Mouse (Mus musculus) layer of hippocampus, adult 11-12 months (tissue): ENCODE measurements around the gene Nxnl1.
A peak's percentile ranks its signal among the peaks of the same experiment; 100 is the strongest.

ENCODE experiments used
- DNase-seq: peaks from one replicate; pipeline ENCODE4 v3.0.0; 2022; ENCODE audit warnings: low spot score

Nxnl1 gene

DNA sequence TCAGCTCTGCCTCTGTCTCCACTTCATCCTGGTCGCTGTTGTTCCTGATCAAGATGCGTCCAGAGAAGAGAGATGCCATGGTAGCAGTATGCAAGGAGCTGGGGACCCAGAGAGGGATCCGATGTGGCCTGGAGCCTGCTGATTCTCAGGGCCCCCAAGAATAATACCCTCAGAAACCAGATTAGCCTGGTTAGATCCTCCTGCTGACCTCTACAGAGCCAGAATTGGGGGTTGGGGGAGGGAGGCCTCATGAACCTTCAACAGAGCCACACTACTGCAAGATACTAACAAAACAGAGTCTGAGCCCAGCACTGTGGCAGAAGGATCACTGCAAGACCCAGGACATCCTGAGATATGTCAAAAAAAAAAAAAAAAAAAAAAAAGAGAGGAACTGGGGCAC is at the start of gene Nxnl1:
Nxnl1 (minus strand) TSS at position 101 of the 400 bp plus-strand sequence.
- no peak for DNase-seq

DNA sequence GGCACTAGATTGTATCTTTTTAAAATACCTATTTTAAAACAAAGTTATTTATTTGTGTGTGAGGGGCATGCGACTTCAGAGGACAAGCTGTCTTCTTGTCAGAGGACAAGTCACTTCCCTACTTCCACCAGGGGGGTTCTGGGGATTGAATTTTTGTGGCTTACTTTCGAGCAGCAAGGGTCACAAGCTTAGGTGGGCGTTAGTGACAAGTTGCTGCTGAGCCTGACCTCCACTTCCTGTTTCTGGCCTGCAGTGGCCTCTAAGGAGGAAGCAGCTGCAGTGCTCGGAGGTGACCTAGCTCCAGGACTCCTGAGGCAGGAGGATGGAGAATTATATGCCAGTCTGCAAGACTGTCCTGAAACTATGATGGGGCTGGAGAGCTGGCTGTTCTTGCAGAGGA is 47.0 kb upstream of the Nxnl1 start:
- no peak for DNase-seq

GRCm38 (mm10) chr8:71612141-71612540 is 45.7 kb upstream of the Nxnl1 start:
- DNase-seq: no peak

GRCm38 (mm10) chr8:71610822-71611651 is 44.6 kb upstream of the Nxnl1 start, which contains the start of gene Colgalt1:
Gene Colgalt1, plus strand, starts transcription at chr8:71610998.
- DNase-seq: peak; percentile 99

GRCm38 (mm10) chr8:71604021-71604420 is 37.6 kb upstream of the Nxnl1 start:
- no peak for DNase-seq

GRCm38 (mm10) chr8:71602666-71603334 is 36.4 kb upstream of the Nxnl1 start:
- no peak for DNase-seq

- DNase-seq: no peak
Observed at GRCm38 (mm10) chr8:71601939-71602665, 35.7 kb upstream of the Nxnl1 start.

- no peak for DNase-seq
Observed at GRCm38 (mm10) chr8:71598841-71599240, 32.4 kb upstream of the Nxnl1 start.

DNA sequence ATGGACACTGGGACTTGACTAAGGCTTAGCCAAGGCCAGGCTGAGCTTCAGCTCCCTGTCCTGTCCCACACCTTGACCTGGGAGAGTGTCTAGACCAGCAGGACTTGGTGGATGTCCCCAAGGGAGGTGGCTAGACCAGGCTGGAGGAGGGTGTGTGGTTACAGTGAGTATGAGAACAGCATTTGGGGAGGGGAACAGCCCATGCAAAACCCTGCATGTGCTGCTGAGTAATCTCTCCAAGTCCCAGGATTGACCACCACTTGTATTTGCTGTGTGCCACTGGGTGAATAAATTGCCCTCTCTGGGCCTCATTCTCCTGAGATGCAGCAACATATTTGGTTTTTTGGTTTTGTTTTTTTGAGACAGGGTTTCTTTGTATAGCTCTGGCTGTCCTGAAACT is 32.0 kb upstream of the Nxnl1 start:
- no peak for DNase-seq

DNA sequence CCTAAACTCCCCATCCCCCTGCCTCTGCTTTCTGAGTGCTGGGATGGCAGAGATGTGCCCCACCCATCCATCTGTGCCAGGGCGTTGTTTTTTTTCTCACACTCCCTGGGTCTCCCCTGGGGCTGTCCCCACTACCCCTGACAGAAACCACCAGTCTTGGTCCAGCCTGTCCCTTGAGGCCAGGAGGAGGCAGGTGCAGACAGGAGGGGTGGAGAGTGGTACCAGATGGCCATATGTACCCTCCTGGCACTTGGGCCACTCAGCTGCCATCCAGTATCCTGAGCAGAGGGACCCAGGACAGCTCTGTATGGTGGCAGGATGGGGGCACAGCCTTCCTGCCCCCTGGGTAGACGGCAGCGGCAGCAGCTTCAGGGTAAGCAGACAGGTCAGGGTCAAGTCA is 31.1 kb upstream of the Nxnl1 start, which contains the start of gene Fam129c:
Fam129c (plus strand) TSS at position 198 of the 400 bp plus-strand sequence.
- DNase-seq: no peak

GRCm38 (mm10) chr8:71596798-71597197 is 30.4 kb upstream of the Nxnl1 start:
- no peak for DNase-seq

GRCm38 (mm10) chr8:71596384-71596783 is 30.0 kb upstream of the Nxnl1 start:
- no peak for DNase-seq

- peak; percentile 91 for DNase-seq
Observed at GRCm38 (mm10) chr8:71595862-71596261, 29.5 kb upstream of the Nxnl1 start.

GRCm38 (mm10) chr8:71594324-71594722 is 27.9 kb upstream of the Nxnl1 start:
- DNase-seq: no peak

- no peak for DNase-seq
Observed at GRCm38 (mm10) chr8:71593556-71594323, 27.3 kb upstream of the Nxnl1 start.

- DNase-seq: peak; percentile 89
Observed at GRCm38 (mm10) chr8:71592374-71593170, 26.2 kb upstream of the Nxnl1 start.

GRCm38 (mm10) chr8:71591471-71592373 is 25.3 kb upstream of the Nxnl1 start, which contains the start of gene Pgls:
Gene Pgls, plus strand, starts transcription at chr8:71592176.
- DNase-seq: peak; percentile 96

DNA sequence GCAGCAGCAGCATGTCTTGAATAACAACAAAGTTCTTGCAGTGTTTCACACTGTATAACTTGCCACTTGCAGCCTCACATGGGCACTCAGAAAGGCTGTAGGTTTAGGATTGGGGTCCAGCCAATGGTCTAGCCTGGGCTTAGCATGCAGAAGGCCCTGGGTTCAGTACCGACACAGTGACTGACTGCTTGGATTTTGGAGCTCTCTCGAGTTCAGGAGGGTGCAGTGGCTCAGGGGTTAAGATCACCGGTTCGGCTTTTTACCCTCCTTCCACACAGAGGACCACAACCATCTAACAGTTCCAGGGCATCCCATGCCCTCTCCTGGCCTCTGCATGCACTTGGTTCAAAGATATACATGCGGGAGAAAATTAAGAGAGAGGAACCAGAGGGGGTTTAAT is 24.6 kb upstream of the Nxnl1 start:
- DNase-seq: no peak

- no peak for DNase-seq
Observed at GRCm38 (mm10) chr8:71588762-71589161, 22.4 kb upstream of the Nxnl1 start.

- no peak for DNase-seq
Observed at GRCm38 (mm10) chr8:71586891-71587290, 20.5 kb upstream of the Nxnl1 start.
